Mouse (Mus musculus): ENCODE data around the gene Drd1.

The Drd1 gene

DNA sequence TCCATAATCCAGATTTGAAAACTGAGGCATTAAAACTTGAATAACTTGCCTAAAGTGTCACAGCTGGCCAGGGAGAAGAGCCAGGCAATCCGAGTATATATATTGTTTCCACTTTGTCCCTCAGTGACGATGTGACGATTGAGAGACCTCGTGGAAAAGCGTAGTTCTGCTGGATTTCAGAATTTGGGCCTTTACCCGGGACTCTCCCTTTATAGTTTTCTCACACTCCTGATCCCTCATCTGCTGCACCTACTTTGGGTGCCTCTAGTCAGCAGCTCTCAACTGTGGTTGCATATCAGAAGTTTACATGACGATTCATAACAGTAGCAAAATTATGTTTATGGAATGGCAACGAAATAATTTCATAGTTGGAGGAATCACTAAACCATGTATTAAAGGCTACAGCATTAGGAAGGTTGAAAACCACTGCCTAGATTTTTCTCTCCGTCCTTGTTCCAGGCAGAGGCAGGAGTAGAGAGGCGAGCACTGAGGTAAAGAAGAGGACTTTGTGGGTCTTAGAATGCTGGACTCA is 17.1 kb upstream of the Drd1 start:
- no peak for DNase-seq

GRCm38 (mm10) chr13:54071606-54072331 is 16.3 kb upstream of the Drd1 start, which contains the start of gene Sfxn1:
Gene Sfxn1, plus strand, starts transcription at chr13:54071869.
- DNase-seq = peak; percentile 65

GRCm38 (mm10) chr13:54071011-54071410 is 15.5 kb upstream of the Drd1 start:
- no peak for DNase-seq

- DNase-seq = no peak
Measured at GRCm38 (mm10) chr13:54067617-54068166, 12.2 kb upstream of the Drd1 start.

DNA sequence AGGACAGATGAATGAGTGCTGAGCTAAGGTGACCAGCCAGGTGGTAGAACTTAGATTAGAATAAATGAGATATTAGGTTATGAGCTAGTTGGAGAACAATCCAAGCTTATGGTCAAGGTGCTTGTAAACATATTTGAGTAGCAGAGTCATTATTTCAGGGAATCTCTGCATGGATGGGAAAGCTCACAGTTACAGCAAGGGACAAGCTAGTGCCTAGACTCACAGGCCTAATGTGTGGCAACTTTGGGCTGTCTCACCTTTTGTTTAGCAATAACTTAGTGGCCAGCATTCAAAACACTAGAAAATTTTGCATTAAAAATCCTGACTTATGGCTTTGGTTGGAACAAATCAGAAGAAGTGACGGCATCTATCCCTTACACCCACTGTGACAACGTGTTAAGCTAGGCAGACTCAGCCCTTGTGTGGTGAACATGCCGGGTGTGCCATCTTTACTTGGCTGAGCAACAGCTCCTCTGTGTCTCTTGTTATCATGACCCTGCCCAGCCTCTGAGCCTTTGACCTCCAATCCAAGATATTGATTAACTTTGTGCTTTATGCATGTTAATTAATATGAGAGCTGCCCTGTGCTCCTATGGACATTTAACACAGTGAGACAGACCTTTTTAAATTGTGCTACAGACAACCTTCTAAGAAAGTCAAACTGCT is 10.7 kb upstream of the Drd1 start:
- no peak for DNase-seq

- DNase-seq = no peak
Measured at GRCm38 (mm10) chr13:54063292-54063691, 7.8 kb upstream of the Drd1 start.

GRCm38 (mm10) chr13:54062068-54062467 is 6.6 kb upstream of the Drd1 start:
- no peak for DNase-seq

GRCm38 (mm10) chr13:54054962-54055361 is 543 bp downstream of the Drd1 start:
- DNase-seq = no peak

GRCm38 (mm10) chr13:54051641-54052040 is 3.9 kb downstream of the Drd1 start:
- no peak for DNase-seq

DNA sequence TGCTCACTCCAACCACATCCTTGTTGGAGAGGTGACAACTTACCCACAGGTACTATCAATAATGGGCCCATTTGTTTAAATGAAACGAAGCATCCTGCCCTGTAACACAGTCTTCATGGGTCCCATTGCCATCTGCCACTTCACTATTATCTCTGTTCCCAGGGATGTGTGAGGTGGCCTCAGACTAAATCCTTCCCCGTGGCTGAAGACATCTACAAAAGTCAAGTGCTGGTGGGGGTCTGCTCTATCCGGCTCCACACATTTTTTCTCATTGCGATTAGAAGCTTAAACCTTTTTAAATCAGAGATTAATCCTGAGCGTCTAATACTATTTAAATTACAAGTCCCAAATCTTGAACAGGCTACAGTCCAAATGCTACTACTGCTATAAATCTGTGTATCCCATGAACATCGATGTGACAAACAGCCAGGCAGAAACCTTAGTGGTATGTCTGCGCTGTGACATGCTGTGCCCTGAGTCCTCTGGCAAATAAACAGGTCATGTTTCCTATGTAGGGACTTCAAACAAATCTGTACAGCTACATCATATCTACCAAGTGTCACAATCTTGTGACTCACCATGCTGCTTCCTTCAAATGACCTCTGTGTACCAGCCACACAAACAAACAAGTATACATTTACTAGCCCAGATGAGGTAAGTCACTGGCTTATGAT is 6.7 kb downstream of the Drd1 start:
- DNase-seq = no peak

- DNase-seq = peak; percentile 26
Measured at GRCm38 (mm10) chr13:54040256-54040655, 15.2 kb downstream of the Drd1 start.

DNA sequence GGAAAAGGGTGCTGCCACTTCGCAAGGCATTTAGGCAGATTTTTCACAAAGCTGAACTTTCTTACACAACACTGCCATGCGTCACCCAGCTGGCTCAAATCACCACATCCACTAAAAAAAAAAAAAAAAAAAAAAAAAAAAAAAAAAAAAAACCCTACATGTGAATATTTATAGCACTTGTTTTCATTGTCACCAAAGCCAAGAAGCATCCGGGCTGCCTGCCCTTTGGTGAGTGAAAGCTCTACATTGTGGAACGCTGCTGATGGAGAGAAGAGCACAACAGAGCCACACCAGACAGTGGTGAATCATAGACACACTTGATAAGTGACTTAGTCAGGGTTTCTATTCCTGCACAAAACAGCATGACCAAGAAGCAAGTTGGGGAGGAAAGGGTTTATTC is 17.6 kb downstream of the Drd1 start:
- DNase-seq = no peak

DNA sequence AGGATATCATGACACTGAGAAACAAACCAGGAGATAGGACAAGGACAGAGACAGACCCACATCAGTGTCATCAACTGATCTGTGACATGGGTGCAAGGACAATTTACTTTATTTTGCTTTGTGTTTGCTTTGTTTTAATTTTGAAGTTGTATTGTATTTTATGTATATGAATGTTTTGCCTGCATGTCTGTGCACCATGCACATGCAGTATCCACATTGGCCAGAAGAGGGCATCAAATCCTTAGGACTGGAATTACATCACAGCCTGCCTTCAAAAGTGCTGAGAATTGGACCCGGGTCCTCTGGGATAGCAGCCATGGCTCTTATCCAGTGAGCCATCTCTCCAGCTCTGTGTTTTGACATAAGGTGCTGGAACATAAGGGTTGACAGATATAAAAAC is 20.0 kb downstream of the Drd1 start:
- DNase-seq = no peak

DNA sequence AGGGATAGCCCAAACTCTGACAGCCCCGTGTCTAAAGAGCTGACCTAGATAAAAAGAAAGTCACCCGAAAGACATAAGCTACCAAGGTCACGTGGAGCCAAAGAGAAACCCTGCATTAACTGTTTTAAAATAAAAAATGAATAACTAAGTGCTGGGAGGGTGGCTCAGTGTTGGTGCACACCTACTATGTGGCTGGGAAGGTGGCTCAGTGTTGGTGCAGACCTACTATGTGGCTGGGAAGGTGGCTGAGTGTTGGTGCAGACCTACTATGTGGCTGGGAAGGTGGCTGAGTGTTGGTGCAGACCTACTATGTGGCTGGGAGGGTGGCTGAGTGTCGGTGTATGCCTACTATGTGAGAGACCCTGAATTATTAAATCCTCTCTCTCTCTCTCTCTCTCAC is 21.9 kb downstream of the Drd1 start:
- no peak for DNase-seq

GRCm38 (mm10) chr13:54027079-54027478 is 28.4 kb downstream of the Drd1 start:
- DNase-seq = no peak

DNA sequence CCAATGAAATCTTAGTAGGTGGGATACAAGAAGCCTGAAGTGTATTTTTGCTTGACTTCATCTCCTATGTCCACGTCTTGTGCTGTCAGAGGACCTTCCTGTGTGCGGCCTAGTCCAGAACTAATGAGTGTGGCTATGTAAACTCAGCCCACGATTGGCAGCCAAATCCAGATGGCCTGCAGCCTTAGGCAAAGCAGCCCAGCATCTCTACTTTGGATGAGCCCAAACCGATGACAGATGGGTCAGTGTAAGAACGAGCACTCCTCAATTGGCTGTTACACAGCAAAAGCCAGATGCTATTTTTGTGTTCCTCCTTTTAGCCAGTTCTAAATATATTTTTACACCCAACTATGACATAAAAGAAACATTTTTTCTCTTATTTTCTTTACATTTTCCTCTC is 32.2 kb downstream of the Drd1 start:
- DNase-seq = peak; percentile 38

DNA sequence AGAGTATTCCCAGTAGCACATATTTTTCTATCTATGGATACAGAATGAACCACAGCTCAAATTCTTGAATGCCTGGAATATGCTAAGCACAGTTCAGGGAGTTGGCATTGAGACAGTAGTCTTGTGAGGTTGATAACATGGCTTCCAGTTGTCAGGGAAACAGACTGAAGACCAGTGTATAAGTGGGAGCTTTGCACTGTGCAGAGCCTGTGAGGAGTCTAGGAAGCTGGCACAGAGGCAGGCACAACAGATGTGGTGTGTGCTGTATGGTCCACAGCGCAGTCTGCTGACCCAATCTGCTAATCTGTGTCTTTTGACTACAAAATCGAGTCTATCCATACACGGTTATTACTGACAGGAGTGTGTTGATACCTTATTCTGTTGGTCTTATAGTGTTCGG is 46.8 kb downstream of the Drd1 start:
- DNase-seq = no peak
